Mouse (Mus musculus): ENCODE measurements around the gene Lrrc66. TPM values are rescaled to one million over a fixed set of nuclear protein-coding genes. Genes with fewer than 3 reads are reported as not detected.

Lrrc66 gene
- polyA plus RNA-seq (2017; shearing (Covaris generic)): not detected

GRCm38 (mm10) chr5:73632291-73632690, at the start of gene Lrrc66:
Gene Lrrc66, minus strand, starts transcription at chr5:73632526.

GRCm38 (mm10) chr5:73651061-73651854, 18.9 kb upstream of the Lrrc66 start, which contains the start of gene Spata18:
Gene Spata18, plus strand, starts transcription at chr5:73651379.

GRCm38 (mm10) chr5:73647261-73647900, 15.1 kb upstream of the Lrrc66 start, which contains the start of gene Sgcb:
Gene Sgcb, minus strand, starts transcription at chr5:73647790.

Other genes starting within 250 kb of the Lrrc66 start
- gene Cwh43, start 226.5 kb downstream of the Lrrc66 start, polyA plus RNA-seq (2017; shearing (Covaris generic)): 0.28 TPM
- 15.8 TPM for gene Dcun1d4, start 151.5 kb downstream of the Lrrc66 start, polyA plus RNA-seq (2017; shearing (Covaris generic))
- 7.1 TPM for gene Sgcb, start 15.3 kb upstream of the Lrrc66 start, polyA plus RNA-seq (2017; shearing (Covaris generic))
- gene Spata18, start 18.9 kb upstream of the Lrrc66 start, polyA plus RNA-seq (2017; shearing (Covaris generic)): not detected

Measured in effector memory CD4-positive, alpha-beta T cell, adult 7 months (primary cell).